Mouse (Mus musculus) liver, embryonic 15.5 days (tissue): ENCODE results near the gene Ccdc124. TPM values are rescaled to one million over a fixed set of nuclear protein-coding genes. Genes with fewer than 3 reads are reported as not detected.

ENCODE experiments used
- microRNA-seq: library from miRNA; unstranded; fragments of <30 nt; microRNA quantifications from one replicate; pipeline ENCODE4, GENCODE M21; 2016
- polyA plus RNA-seq: library from polyadenylated mRNA; unstranded; fragments of >200 nt; fragmentation: Nextera tagmentation; extraction: Ambion mirVana; gene quantifications from 2 replicates; pipeline ENCODE4 v1.2.1, GENCODE M21; 2015

Gene Ccdc124
- polyA plus RNA-seq, 1 experiment from 2014 or later: 48.1 TPM

Small RNA genes lying within 50 kb of the gene (microRNA-seq; reads per million reads assigned to microRNA genes)
- gene Mir7067: 1.3 reads per million

Other genes starting within 250 kb of the Ccdc124 start
- 3.4 and 4.3 TPM in 2 replicates for gene Gdf15, start 241.5 kb downstream of the Ccdc124 start, polyA plus RNA-seq
- gene Pgpep1, start 213.5 kb downstream of the Ccdc124 start, polyA plus RNA-seq: 21.7 and 22.3 TPM in 2 replicates
- gene Lsm4, start 200.7 kb downstream of the Ccdc124 start, polyA plus RNA-seq: 148 and 155 TPM in 2 replicates
- 23.7 and 26.1 TPM in 2 replicates for gene Jund, start 175.0 kb downstream of the Ccdc124 start, polyA plus RNA-seq
- gene Iqcn, start 170.5 kb downstream of the Ccdc124 start, polyA plus RNA-seq: 0.01 and 0.02 TPM in 2 replicates
- gene Gm3336, start 155.4 kb downstream of the Ccdc124 start, polyA plus RNA-seq: 0.13 and 0.35 TPM in 2 replicates
- 1.4 and 1.9 TPM in 2 replicates for gene Pde4c, start 150.2 kb downstream of the Ccdc124 start, polyA plus RNA-seq
- gene Rab3a, start 119.3 kb downstream of the Ccdc124 start, polyA plus RNA-seq: 2.7 and 3.5 TPM in 2 replicates
- 34.7 and 37.8 TPM in 2 replicates for gene Mpv17l2, start 113.0 kb downstream of the Ccdc124 start, polyA plus RNA-seq
- gene Pik3r2, start 97.2 kb downstream of the Ccdc124 start, polyA plus RNA-seq: 14.7 and 16.5 TPM in 2 replicates
- gene Mast3, start 68.9 kb downstream of the Ccdc124 start, polyA plus RNA-seq: 6.7 and 8.2 TPM in 2 replicates
- 0.22 TPM in 2 replicates for gene Il12rb1, start 65.5 kb downstream of the Ccdc124 start, polyA plus RNA-seq
- 12.6 and 15.2 TPM in 2 replicates for gene Arrdc2, start 34.2 kb downstream of the Ccdc124 start, polyA plus RNA-seq
- 0.25 and 0.38 TPM in 2 replicates for gene Kcnn1, start 10.7 kb downstream of the Ccdc124 start, polyA plus RNA-seq
- 0.05 TPM in 1 of 2 replicates, not detected in the other for gene Slc5a5, start 18.8 kb upstream of the Ccdc124 start, polyA plus RNA-seq
- gene Rpl18a, start 23.5 kb upstream of the Ccdc124 start, polyA plus RNA-seq: 2,061 and 2,126 TPM in 2 replicates
- 15.4 and 17.6 TPM in 2 replicates for gene Map1s, start 32.0 kb upstream of the Ccdc124 start, polyA plus RNA-seq